Mouse (Mus musculus) kidney, adult 2 months (tissue): Measurements from ENCODE around the gene C1ql4. TPM values are rescaled to one million over a fixed set of nuclear protein-coding genes. Genes with fewer than 3 reads are reported as not detected.

Experiments
- DNase-seq: peaks from one replicate; pipeline ENCODE4 v3.0.0; 2021
- H3K27ac ChIP-seq: fragments of 200-500 bp; 2 replicates; pipeline ENCODE4 v1.5.1; 2012; ENCODE audit warnings: low read depth, low read length, control low read depth, inconsistent platforms; ENCODE audit not compliant: insufficient read depth
- H3K27me3 ChIP-seq: fragments of 200-500 bp; replicated peaks from 2 replicates; pipeline ENCODE4 v1.6.1; 2012; ENCODE audit warnings: mild to moderate bottlenecking, moderate library complexity, low read length, inconsistent platforms; ENCODE audit not compliant: control insufficient read depth, insufficient read depth
- H3K36me3 ChIP-seq: fragments of 200-500 bp; 2 replicates; pipeline ENCODE4 v1.6.1; 2012; ENCODE audit warnings: mild to moderate bottlenecking, moderate library complexity, low read length, inconsistent platforms; ENCODE audit not compliant: control insufficient read depth, insufficient read depth
- H3K4me1 ChIP-seq: fragments of 200-500 bp; 2 replicates; pipeline ENCODE4 v1.6.1; 2011; ENCODE audit warnings: low read length; ENCODE audit not compliant: control insufficient read depth, insufficient read depth
- H3K4me3 ChIP-seq: fragments of 200-500 bp; 2 replicates; pipeline ENCODE4 v1.5.1; 2011; ENCODE audit warnings: mild to moderate bottlenecking, low read depth, low read length, control low read depth; ENCODE audit not compliant: insufficient read depth
- CTCF ChIP-seq: fragments of 200-500 bp; conservative IDR thresholded peaks from 2 replicates; pipeline ENCODE4 v1.5.1; 2011; ENCODE audit warnings: low read depth, mild to moderate bottlenecking, control low read depth, low read length, moderate library complexity, mixed read lengths; ENCODE audit not compliant: insufficient read depth, insufficient read length
- POLR2A ChIP-seq: fragments of 200-500 bp; IDR thresholded peaks from one replicate; pipeline ENCODE4 v1.6.1; 2011; ENCODE audit warnings: low read depth, low read length, control low read depth
- WGBS: fragments of 180-500 bp; shearing (Covaris S2); methylation state at CpG from one replicate; pipeline ENCODE4 v1.1.7; 2018; 5-methylcytosine and 5-hydroxymethylcytosine counted together
- polyA plus RNA-seq: library from polyadenylated mRNA; depleted of rRNA; stranded (reverse); fragments of >200 nt; gene quantifications from 2 replicates; pipeline ENCODE4 v1.2.3, GENCODE M21; 2012; rRNA removed

C1ql4 gene
- 0.44 and 0.61 TPM in 2 replicates for polyA plus RNA-seq

DNA sequence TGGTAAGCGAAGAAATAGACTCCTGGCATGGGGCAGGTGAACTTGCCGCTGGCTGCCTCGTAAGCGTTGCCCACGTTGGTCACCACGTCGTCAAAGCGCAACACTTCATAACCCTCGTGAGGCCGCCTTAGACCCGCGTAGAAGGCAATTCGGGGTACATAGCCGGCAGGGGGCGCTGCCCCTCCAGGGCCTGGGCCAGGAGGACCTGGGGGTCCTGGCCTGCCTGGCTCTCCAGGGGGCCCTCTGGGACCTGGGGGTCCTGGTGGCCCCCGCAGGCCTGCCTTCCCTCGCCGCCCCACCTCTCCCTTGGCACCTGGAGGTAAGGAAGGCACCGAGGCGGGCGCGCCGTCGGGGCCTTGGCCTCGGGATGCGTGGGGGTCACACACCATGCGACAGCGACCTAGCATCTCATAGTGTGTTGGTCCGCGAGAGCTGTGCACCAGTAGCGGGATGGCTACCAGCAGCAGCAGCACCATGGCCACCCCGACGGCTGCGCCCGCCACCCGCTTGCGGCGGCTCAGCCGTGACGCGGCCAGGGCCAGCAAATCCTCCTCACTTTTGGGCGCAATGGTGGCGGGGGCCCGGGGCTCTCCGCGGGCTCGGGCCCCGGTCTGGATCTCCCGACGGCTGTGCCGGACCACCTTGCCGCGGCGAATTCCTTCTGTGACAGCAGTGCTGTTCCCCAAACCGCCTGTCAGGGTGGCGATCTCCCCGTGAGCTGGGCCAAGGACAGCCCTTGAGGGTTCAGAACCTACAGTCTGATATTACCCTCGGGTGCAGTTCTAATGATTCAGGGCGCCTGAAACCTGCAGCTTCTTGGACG, at the start of gene C1ql4:
C1ql4 (minus strand) TSS at position 565 of the 823 bp plus-strand sequence.
- DNase-seq: no peak
- H3K27me3 ChIP-seq: no peaks in the 10 kb centered on the region
- TF ChIP-seq CTCF (peak; percentile 38), POLR2A (no peak)
- peak within 1 kb of the TSS; percentile 9; the same call in 1 of the 2 replicates for H3K4me3 ChIP-seq
- peaks cover 9% of the 10 kb centered on the region; the same call in 1 of the 2 replicates for H3K4me1 ChIP-seq
- 15% methylated on average over 60 of the region's 60 CpGs for WGBS
- H3K36me3 ChIP-seq: no peaks in the 10 kb centered on the region
- H3K27ac ChIP-seq: no peak within 1 kb of the TSS

- H3K27ac ChIP-seq: no peak overlapping the region
- H3K4me1 ChIP-seq: no peaks in the 10 kb centered on the region
- 59% methylated on average over 22 of the region's 22 CpGs for WGBS
- no peak for TF ChIP-seq CTCF
- no peak for TF ChIP-seq POLR2A
- no peak overlapping the region for H3K4me3 ChIP-seq
- no peak for DNase-seq
- no peaks in the 10 kb centered on the region for H3K36me3 ChIP-seq
- no peaks in the 10 kb centered on the region for H3K27me3 ChIP-seq
Observed at GRCm38 (mm10) chr15:99129956-99130910, 42.6 kb upstream of the C1ql4 start.

DNA sequence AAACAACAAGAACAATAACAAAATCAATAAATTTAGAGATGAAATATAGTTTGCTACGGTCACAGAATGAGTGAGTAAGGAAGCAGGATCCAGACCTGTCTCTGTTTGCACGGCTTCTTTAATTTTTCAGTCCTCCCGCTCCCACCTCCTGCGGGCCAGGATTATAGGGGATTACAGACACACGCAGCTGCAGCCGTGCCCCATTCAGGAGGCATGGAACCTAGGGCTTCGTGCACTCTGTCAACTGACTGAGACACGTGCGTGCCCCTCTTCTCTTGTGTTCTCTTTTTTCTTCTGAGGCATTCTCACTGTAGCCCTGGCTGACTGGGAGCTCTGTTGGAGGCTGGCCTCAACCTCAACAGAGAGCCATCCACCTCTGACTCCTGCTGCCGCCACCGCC, 41.8 kb upstream of the C1ql4 start:
- TF ChIP-seq CTCF (no peak), POLR2A (no peak)
- no peak overlapping the region for H3K4me3 ChIP-seq
- H3K27ac ChIP-seq: no peak overlapping the region
- H3K27me3 ChIP-seq: no peaks in the 10 kb centered on the region
- H3K4me1 ChIP-seq: no peaks in the 10 kb centered on the region
- H3K36me3 ChIP-seq: no peaks in the 10 kb centered on the region
- no peak for DNase-seq
- WGBS: 84% methylated on average over 11 of the region's 11 CpGs

DNA sequence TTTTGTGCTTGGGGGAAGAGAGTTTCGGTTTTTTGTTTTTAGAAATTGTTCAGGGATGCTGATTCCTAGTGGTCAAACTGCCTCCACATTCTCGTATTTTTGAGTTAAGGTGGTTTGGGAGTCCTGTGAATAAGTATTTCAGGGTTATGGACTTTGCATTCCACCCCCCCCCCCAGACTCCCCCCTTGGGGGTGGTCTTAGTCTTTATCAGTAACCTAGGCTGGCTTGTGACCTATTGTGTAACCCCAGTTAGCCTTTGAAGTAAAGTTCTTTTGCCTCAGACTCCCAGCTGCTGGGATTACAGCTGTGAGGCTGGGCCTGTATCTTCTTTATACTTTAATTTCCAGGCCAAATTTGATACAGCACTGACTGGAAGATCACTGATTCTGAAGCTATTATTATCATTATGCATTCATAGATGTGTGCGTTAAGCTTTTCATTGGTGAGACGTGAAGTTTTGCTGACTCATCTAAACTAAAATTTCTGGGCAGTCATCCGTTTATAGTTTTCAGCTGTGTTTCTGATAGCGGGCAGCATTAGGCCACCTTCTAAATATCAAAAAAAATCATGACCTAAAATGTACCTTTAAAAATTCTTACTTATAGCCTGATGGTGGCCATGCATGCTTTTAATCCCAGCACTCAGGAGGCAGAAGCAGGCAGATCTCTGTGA, 40.4 kb upstream of the C1ql4 start:
- 73% methylated on average over 6 of the region's 6 CpGs for WGBS
- DNase-seq: no peak
- no peaks in the 10 kb centered on the region; the same call in 1 of the 2 replicates for H3K4me1 ChIP-seq
- H3K27me3 ChIP-seq: no peaks in the 10 kb centered on the region
- no peak overlapping the region for H3K27ac ChIP-seq
- TF ChIP-seq CTCF (no peak), POLR2A (no peak)
- no peaks in the 10 kb centered on the region for H3K36me3 ChIP-seq
- H3K4me3 ChIP-seq: no peak overlapping the region

- Histone ChIP-seq H3K27me3 (no peaks in the 10 kb centered on the region), H3K36me3 (no peaks in the 10 kb centered on the region), H3K4me3 (peak overlapping the region; percentile 83), H3K4me1 (no peaks in the 10 kb centered on the region; the same call in 1 of the 2 replicates), H3K27ac (no peak overlapping the region)
- 3% methylated on average over 34 of the region's 35 CpGs for whole genome bisulfite sequencing
- no peak for TF ChIP-seq CTCF
- TF ChIP-seq POLR2A: no peak
- peak; percentile 8 for DNase-seq
Observed at GRCm38 (mm10) chr15:99126816-99127365, 39.3 kb upstream of the C1ql4 start.

DNA sequence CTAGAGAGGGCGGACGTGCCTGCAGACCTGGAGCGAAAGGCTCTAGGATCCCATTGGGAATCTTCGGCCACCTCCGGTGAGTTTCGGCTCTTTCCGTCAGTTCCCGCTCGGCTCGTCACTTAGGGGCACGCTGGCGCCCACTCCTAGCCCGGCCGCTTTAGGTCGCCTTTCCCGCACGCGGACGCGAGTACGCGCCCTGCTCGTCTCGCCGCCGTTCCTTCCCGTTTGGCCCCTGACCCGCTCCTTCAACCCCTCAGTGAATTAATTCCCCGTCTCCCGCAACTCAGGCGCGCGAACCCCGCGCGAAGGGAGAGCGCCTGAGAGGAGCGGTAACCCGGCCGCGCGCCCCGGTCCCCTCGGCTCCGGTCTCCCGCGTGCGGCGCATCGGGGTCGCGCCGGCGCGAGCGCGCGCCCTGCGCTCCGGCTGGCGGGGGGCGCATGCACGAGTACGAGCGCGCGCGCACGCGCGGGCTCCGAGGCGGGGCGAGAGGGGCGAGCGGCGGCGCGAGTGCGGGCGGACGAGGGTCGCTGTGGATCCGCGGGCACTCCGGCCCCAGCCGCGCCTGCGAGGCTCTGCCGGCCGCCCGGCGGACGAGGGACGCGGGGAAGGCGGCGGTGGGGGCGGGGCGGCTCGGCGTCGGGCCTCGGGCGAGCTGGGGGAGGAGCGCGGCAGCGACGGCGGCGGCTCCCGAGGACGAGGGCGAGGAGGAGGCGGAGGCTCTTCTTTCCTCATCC, 38.6 kb upstream of the C1ql4 start:
- no peaks in the 10 kb centered on the region for H3K27me3 ChIP-seq
- DNase-seq: peak; percentile 91
- WGBS: under 1% methylated on average over 114 of the region's 115 CpGs
- TF ChIP-seq CTCF (no peak), POLR2A (no peak)
- H3K27ac ChIP-seq: peak overlapping the region; percentile 86
- no peaks in the 10 kb centered on the region; the same call in 1 of the 2 replicates for H3K4me1 ChIP-seq
- H3K36me3 ChIP-seq: no peaks in the 10 kb centered on the region
- peak overlapping the region; percentile 83 for H3K4me3 ChIP-seq
